Mouse (Mus musculus) spleen, postnatal 14 days (tissue): ENCODE measurements around the gene Csrp1.

Experiments
- DNase-seq, 2 experiments: peaks; one replicate each; pipeline ENCODE4 v3.0.0; 2021 to 2022; ENCODE audit warnings: low spot score in 2 of 2

The Csrp1 gene

GRCm38 (mm10) chr1:135698046-135698445 lies 21.8 kb upstream of the Csrp1 start:
- DNase-seq = no peak

- DNase-seq = no peak
These were observed 21.4 kb upstream of the Csrp1 start for GRCm38 (mm10) chr1:135698451-135698921.

- DNase-seq = peak in 1 of 2 experiments; percentile 39
These were observed 20.7 kb upstream of the Csrp1 start for GRCm38 (mm10) chr1:135698996-135699705.

GRCm38 (mm10) chr1:135699892-135700291 lies 20.0 kb upstream of the Csrp1 start:
- no peak for DNase-seq

GRCm38 (mm10) chr1:135700605-135701004 lies 19.3 kb upstream of the Csrp1 start:
- DNase-seq = peak; percentile 45 to 66

GRCm38 (mm10) chr1:135701314-135701713 lies 18.5 kb upstream of the Csrp1 start:
- DNase-seq = no peak

GRCm38 (mm10) chr1:135702722-135703121 lies 17.1 kb upstream of the Csrp1 start:
- no peak for DNase-seq

DNA sequence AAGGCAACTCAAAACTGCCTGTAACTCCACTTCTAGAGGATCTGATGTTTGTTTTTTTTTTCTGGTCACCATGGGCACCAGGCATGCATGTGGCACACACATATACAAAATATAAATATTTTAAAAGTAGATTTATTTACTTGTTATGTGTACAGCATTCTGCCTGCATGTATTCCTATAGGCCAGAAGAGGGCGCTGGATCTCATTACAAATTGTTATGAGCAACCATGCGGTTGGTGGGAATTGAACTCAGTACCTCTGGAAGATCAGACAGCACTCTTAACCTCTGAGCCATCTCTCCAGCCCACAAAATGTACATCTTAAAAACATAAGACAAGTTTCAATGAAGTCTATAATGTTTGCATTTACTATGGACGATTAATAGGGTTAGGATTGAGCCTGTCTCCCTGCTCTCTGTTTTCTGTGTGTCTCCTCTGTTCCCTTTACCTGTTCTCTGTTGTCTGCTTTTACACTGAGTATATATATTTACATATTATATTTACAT lies 15.5 kb upstream of the Csrp1 start:
- DNase-seq = no peak

DNA sequence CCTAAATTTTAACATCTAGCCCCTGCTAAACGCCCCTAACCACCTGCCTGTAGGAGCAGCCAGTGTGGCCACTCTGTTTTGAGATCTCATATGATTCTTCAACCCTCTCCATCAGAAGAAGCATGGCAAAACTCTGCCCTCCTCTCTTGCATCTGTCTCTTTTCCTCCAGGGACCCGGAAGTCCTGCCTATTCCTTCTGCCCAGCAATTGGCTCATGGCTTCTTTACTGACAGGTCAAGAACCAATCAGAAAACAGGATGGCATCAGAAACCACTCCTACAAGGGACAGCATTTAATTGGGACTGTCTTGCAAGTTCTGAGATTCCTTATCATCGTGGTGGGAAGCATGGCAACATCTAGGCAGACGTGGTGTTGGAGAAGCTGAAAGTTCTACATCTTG lies 11.5 kb upstream of the Csrp1 start:
- DNase-seq = no peak

DNA sequence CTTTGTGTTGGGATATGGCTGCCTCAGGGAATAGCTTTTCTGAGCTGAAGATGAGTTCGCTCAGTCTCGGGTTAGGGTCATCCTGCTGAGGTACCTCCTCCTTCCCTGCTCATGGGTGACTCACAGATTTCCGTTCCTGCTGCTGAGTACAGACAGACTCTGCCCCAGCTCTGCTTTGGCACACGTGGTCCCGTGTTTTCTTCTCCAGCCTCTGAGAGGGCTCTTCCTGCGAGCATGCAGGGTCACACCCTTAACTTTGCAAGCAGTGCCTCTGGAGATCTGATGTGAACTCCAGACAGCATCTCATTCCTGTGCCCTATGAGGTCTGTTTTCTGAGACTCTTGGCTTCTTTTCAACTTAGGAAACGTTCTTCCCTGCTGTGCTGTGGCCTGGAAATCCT lies 8.7 kb upstream of the Csrp1 start:
- DNase-seq = no peak

GRCm38 (mm10) chr1:135714028-135714815 lies 5.6 kb upstream of the Csrp1 start:
- no peak for DNase-seq

DNA sequence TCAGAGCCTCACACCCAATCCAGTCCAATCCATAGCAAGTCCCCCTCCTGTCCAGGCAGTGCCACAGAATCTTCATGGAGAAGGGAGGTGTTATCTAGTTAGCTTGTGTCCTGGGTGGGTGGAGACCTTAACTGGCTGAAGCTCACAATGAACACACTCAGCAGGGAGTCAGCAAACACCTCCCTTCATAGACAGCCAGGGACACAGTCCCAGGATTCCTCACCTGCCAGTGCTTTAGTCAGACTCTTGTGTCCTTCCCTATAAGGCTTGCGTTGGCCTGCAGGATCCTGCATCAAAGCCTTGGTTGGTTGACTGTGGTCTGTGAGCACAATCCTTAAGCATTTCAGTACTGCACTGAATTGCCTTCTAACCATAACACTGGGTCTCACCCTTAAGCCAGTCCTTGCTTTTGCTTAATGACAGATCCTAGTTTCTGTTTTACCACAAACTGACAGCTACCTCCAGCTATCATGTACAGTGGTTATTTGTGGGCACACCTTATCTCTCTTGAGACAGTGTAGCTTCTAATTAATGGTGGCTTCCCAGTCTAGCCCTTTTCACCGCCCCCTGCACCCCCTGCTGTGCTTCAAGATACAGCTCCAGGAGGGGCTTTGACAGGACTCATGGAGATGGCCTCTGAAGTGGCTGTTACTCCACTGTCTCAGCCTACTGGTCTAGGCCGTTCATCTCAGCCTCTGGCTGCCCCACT lies 4.8 kb upstream of the Csrp1 start:
- DNase-seq = no peak

DNA sequence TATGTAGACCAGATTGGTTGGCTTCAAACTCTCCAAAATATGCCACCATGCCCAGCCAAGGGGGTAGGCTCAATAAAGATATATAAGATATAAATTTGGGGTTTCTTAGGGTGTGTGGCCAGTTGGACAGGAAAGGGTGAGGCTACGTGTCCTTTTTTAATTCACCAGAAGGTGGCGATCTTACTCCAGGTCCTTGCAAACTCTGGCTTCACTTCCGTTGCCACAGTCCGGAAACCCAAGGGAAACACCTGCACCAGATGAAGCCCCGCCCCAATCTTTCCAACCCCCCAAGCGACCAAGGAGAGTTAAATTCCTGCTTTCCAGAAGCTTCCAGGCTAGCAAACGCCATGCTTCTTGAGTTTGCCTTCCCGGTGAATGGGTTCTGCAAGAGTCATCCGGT lies 375 bp upstream of the Csrp1 start:
- peak; percentile 26 to 60 for DNase-seq

DNA sequence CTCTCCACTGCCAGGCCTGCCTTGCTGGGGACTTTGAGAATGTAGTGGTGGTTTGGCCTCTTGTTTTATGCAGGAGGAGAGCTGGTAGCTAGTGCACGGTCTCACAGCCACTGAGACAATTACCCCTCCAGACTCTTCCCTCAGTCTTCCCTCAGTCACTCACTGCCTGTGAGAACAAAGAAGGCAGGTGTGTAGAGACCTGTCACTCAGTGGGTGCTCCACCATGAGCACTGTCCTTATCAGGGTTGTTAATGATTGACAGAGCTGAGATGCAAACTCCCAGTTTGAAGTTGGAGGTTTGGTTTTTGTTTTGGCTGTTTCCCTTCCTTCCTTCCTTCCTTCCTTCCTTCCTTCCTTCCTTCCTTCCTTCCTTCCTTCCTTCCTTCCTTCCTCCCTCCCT lies 3.2 kb downstream of the Csrp1 start:
- DNase-seq = no peak

DNA sequence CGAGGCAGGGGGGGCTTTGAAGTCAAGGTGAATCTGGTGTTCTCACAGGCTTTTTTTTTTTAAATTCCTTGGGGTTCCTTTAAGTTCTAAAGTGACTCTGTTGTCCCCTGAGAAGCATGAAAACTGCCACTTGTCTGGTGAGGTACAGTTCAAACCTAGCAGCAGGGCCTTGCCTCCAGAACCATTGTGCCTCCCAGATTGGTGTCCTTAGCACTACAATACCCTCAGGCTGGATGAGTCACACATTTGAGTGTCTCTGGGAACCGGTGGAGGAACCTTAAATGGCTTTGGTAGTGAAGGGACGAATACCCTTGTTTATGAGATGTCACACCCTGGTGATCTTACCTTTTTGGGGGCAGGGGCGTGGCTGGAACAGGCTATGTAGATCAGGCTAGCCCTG lies 4.3 kb downstream of the Csrp1 start:
- no peak for DNase-seq

DNA sequence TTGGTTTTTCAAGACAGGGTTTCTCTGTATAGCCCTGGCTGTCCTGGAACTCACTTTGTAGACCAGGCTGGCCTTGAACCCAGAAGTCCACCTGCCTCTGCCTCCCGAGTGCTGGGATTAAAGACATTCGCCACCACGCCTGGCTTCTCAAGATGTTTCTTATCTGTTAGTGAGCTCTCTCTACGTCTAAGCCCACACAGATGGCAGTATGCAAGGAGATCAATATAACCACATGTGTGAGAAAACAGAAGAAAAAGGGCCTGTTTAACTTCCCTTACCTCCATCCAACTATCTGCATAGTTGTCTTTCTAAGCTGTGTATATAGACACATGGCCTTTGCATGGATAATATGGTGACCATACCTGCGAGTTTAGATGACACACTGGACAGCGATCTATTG lies 5.5 kb downstream of the Csrp1 start:
- no peak for DNase-seq

GRCm38 (mm10) chr1:135725936-135726335 lies 6.1 kb downstream of the Csrp1 start:
- no peak for DNase-seq

DNA sequence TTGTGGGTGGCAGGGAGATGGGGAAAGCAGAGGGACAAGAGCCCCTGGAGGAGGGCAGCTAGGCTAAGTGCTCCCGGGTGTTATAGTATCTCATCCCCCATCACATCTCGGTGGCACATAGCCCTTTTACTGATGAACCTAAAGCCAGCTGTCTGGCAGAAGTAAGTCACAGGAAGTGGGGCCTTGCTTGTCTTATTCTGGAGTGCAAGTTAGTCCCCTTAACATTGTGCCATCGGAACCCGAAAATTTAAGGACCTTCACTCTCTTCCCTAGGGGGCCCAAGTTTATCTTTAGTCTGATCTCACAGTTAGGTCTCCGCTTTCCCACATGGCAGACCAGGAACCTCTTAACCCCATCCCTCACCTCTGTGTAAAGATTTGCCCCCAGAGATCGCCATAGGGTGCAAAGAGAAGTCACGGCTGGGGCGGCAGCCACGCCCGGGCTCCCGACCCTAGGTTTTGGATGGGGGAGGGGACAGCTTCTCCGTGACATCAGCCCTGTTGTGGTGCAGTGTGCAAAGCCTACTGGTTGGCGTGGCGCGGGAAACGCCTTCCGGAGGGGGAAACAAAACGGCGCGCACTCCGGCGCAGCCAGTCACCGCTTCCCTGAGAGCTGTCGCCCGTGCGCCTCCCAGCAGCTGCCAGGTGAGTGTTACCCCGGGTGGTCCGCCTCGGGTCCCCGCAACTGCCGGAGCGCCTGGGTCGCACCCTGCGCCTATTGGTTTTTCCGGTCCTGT lies 8.9 kb downstream of the Csrp1 start:
- DNase-seq = peak; percentile 74 to 80

- DNase-seq = no peak
These were observed 9.5 kb downstream of the Csrp1 start for GRCm38 (mm10) chr1:135729367-135729713.

GRCm38 (mm10) chr1:135729821-135730220 lies 10.0 kb downstream of the Csrp1 start:
- no peak for DNase-seq

GRCm38 (mm10) chr1:135730296-135730695 lies 10.4 kb downstream of the Csrp1 start:
- no peak for DNase-seq

DNA sequence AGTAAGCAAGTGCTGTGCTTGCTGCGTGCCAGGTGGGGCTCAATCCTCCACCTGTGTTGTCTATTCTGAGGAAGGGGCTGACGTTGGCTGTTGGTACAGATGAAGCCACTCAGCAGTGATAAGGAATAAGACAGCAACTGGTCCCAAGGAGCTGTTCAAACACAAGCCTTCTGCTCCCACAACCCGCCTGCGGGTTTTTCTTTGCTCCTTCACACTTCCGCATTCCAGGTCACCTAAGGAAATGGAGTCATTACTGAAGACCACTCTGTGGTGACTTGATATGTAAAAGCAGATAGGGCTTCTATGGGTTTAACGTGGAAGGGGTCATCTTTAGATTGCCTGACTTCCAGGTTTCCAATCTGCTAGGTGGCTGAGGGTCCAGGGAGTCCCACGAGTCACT lies 11.5 kb downstream of the Csrp1 start:
- no peak for DNase-seq
